Mouse (Mus musculus): ENCODE results near the gene Zfp36l2. TPM values are rescaled to one million over a fixed set of nuclear protein-coding genes. Genes with fewer than 3 reads are reported as not detected.
"Not testable (repeated sequence)": the region's sequence is repeated elsewhere in the genome, so short reads cannot be mapped to it uniquely, and the experiment has no call there.

Gene Zfp36l2
- polyA plus RNA-seq (2014; fragmentation: Nextera tagmentation; extraction: Ambion mirVana), result 8.5 and 9.6 TPM in 2 replicates

GRCm38 (mm10) chr17:84187727-84188373 lies at the start of gene Zfp36l2:
Gene Zfp36l2, minus strand, starts transcription at chr17:84187947.
- ATAC-seq (ENCODE audit: insufficient number of reproducible peaks, insufficient read depth, low FRiP score, low read depth), result peak; percentile 84
- Histone ChIP-seq H3K9me3 (ENCODE audit: control insufficient read depth, low read length) (no peaks in the 10 kb centered on the region), H3K36me3 (ENCODE audit: control insufficient read depth, insufficient read depth, low read length) (peaks cover 21% of the 10 kb centered on the region; the same call in 1 of the 2 replicates), H3K4me3 (ENCODE audit: control insufficient read depth in 1 of 2, insufficient read depth in 1 of 2, low read depth in 1 of 2, low read length in 2 of 2) (peak within 1 kb of the TSS; percentile 74 to 77), H3K27me3 (ENCODE audit: control insufficient read depth, insufficient read depth, low read length) (no peaks in the 10 kb centered on the region), H3K4me1 (ENCODE audit: control insufficient read depth in 2 of 2, insufficient read depth in 2 of 2, low read length in 2 of 2) (peaks cover 27 to 33% of the 10 kb centered on the region in 2 experiments), H3K4me2 (ENCODE audit: low read length) (peak within 1 kb of the TSS; percentile 96), H3K27ac (replicated peaks in 1 of 2; ENCODE audit: control insufficient read depth in 1 of 2, insufficient read depth in 1 of 2, low read depth in 2 of 2, low read length in 2 of 2) (peak within 1 kb of the TSS; percentile 96 to 99), H3K9ac (ENCODE audit: low read length) (peak within 1 kb of the TSS; percentile 93)
- under 1% methylated on average over 45 of the region's 76 CpGs for WGBS

GRCm38 (mm10) chr17:84236781-84237557 lies 49.2 kb upstream of the Zfp36l2 start:
- H3K27ac ChIP-seq (replicated peaks in 1 of 2; ENCODE audit: control insufficient read depth in 1 of 2, insufficient read depth in 1 of 2, low read depth in 2 of 2, low read length in 2 of 2), result peak overlapping the region in 1 of 2 experiments; percentile 34; a peak in 2 of 4 replicates
- no peak overlapping the region for H3K4me2 ChIP-seq (ENCODE audit: low read length)
- no peaks in the 10 kb centered on the region for H3K36me3 ChIP-seq (ENCODE audit: control insufficient read depth, insufficient read depth, low read length)
- peaks cover 6 to 15% of the 10 kb centered on the region in 2 experiments for H3K4me1 ChIP-seq (ENCODE audit: control insufficient read depth in 2 of 2, insufficient read depth in 2 of 2, low read length in 2 of 2)
- no peaks in the 10 kb centered on the region for H3K27me3 ChIP-seq (ENCODE audit: control insufficient read depth, insufficient read depth, low read length)
- no peak for ATAC-seq (ENCODE audit: insufficient number of reproducible peaks, insufficient read depth, low FRiP score, low read depth)
- H3K4me3 ChIP-seq (ENCODE audit: control insufficient read depth in 1 of 2, insufficient read depth in 1 of 2, low read depth in 1 of 2, low read length in 2 of 2), result no peak overlapping the region
- 40% methylated on average over 7 of the region's 7 CpGs for WGBS
- no peaks in the 10 kb centered on the region for H3K9me3 ChIP-seq (ENCODE audit: control insufficient read depth, low read length)
- H3K9ac ChIP-seq (ENCODE audit: low read length), result no peak overlapping the region; the same call in 1 of the 2 replicates

GRCm38 (mm10) chr17:84235399-84235928 lies 47.7 kb upstream of the Zfp36l2 start:
- H3K4me1 ChIP-seq (ENCODE audit: control insufficient read depth in 2 of 2, insufficient read depth in 2 of 2, low read length in 2 of 2), result peaks cover 6 to 15% of the 10 kb centered on the region in 2 experiments
- ATAC-seq (ENCODE audit: insufficient number of reproducible peaks, insufficient read depth, low FRiP score, low read depth), result no peak
- no peak overlapping the region for H3K4me3 ChIP-seq (ENCODE audit: control insufficient read depth in 1 of 2, insufficient read depth in 1 of 2, low read depth in 1 of 2, low read length in 2 of 2)
- no peaks in the 10 kb centered on the region for H3K9me3 ChIP-seq (ENCODE audit: control insufficient read depth, low read length)
- no peak overlapping the region for H3K4me2 ChIP-seq (ENCODE audit: low read length)
- H3K36me3 ChIP-seq (ENCODE audit: control insufficient read depth, insufficient read depth, low read length), result peaks cover 3% of the 10 kb centered on the region; the same call in 1 of the 2 replicates
- no peaks in the 10 kb centered on the region for H3K27me3 ChIP-seq (ENCODE audit: control insufficient read depth, insufficient read depth, low read length)
- H3K27ac ChIP-seq (replicated peaks in 1 of 2; ENCODE audit: control insufficient read depth in 1 of 2, insufficient read depth in 1 of 2, low read depth in 2 of 2, low read length in 2 of 2), result no peak overlapping the region
- H3K9ac ChIP-seq (ENCODE audit: low read length), result no peak overlapping the region
- WGBS, result 84% methylated on average over 4 of the region's 4 CpGs

- ATAC-seq (ENCODE audit: insufficient number of reproducible peaks, insufficient read depth, low FRiP score, low read depth); H3K9me3 ChIP-seq (ENCODE audit: control insufficient read depth, low read length); H3K4me2 ChIP-seq (ENCODE audit: low read length); H3K27ac ChIP-seq (replicated peaks in 1 of 2; ENCODE audit: control insufficient read depth in 1 of 2, insufficient read depth in 1 of 2, low read depth in 2 of 2, low read length in 2 of 2); H3K9ac ChIP-seq (ENCODE audit: low read length); H3K4me3 ChIP-seq (ENCODE audit: control insufficient read depth in 1 of 2, insufficient read depth in 1 of 2, low read depth in 1 of 2, low read length in 2 of 2); H3K36me3 ChIP-seq (ENCODE audit: control insufficient read depth, insufficient read depth, low read length); H3K27me3 ChIP-seq (ENCODE audit: control insufficient read depth, insufficient read depth, low read length): not testable (repeated sequence)
- WGBS, result no CpG with 5 or more reads among the region's 4 CpGs
- H3K4me1 ChIP-seq (ENCODE audit: control insufficient read depth in 2 of 2, insufficient read depth in 2 of 2, low read length in 2 of 2), result peaks cover 6 to 15% of the 10 kb centered on the region in 2 experiments
These were observed 47.0 kb upstream of the Zfp36l2 start for GRCm38 (mm10) chr17:84234785-84235184.

GRCm38 (mm10) chr17:84233758-84234157 lies 46.0 kb upstream of the Zfp36l2 start:
- Histone ChIP-seq H3K4me2 (ENCODE audit: low read length) (no peak overlapping the region), H3K4me1 (ENCODE audit: control insufficient read depth in 2 of 2, insufficient read depth in 2 of 2, low read length in 2 of 2) (peaks cover 6 to 15% of the 10 kb centered on the region in 2 experiments), H3K4me3 (ENCODE audit: control insufficient read depth in 1 of 2, insufficient read depth in 1 of 2, low read depth in 1 of 2, low read length in 2 of 2) (no peak overlapping the region), H3K27ac (replicated peaks in 1 of 2; ENCODE audit: control insufficient read depth in 1 of 2, insufficient read depth in 1 of 2, low read depth in 2 of 2, low read length in 2 of 2) (no peak overlapping the region), H3K36me3 (ENCODE audit: control insufficient read depth, insufficient read depth, low read length) (peaks cover 18% of the 10 kb centered on the region), H3K9ac (ENCODE audit: low read length) (no peak overlapping the region), H3K9me3 (ENCODE audit: control insufficient read depth, low read length) (no peaks in the 10 kb centered on the region), H3K27me3 (ENCODE audit: control insufficient read depth, insufficient read depth, low read length) (no peaks in the 10 kb centered on the region)
- 88% methylated on average over 2 of the region's 2 CpGs for WGBS
- ATAC-seq (ENCODE audit: insufficient number of reproducible peaks, insufficient read depth, low FRiP score, low read depth), result no peak

- no peak for ATAC-seq (ENCODE audit: insufficient number of reproducible peaks, insufficient read depth, low FRiP score, low read depth)
- Histone ChIP-seq H3K27ac (replicated peaks in 1 of 2; ENCODE audit: control insufficient read depth in 1 of 2, insufficient read depth in 1 of 2, low read depth in 2 of 2, low read length in 2 of 2) (no peak overlapping the region), H3K4me3 (ENCODE audit: control insufficient read depth in 1 of 2, insufficient read depth in 1 of 2, low read depth in 1 of 2, low read length in 2 of 2) (no peak overlapping the region), H3K9ac (ENCODE audit: low read length) (no peak overlapping the region), H3K27me3 (ENCODE audit: control insufficient read depth, insufficient read depth, low read length) (no peaks in the 10 kb centered on the region), H3K36me3 (ENCODE audit: control insufficient read depth, insufficient read depth, low read length) (peaks cover 26% of the 10 kb centered on the region), H3K9me3 (ENCODE audit: control insufficient read depth, low read length) (no peaks in the 10 kb centered on the region), H3K4me2 (ENCODE audit: low read length) (no peak overlapping the region), H3K4me1 (ENCODE audit: control insufficient read depth in 2 of 2, insufficient read depth in 2 of 2, low read length in 2 of 2) (peaks cover 6 to 8% of the 10 kb centered on the region in 2 experiments)
- WGBS, result 84% methylated on average over 2 of the region's 2 CpGs
These were observed 43.6 kb upstream of the Zfp36l2 start for GRCm38 (mm10) chr17:84231361-84231760.

GRCm38 (mm10) chr17:84228223-84228622 lies 40.5 kb upstream of the Zfp36l2 start:
- Histone ChIP-seq H3K4me1 (ENCODE audit: control insufficient read depth in 2 of 2, insufficient read depth in 2 of 2, low read length in 2 of 2) (peaks cover 8 to 11% of the 10 kb centered on the region in 2 experiments), H3K4me3 (ENCODE audit: control insufficient read depth in 1 of 2, insufficient read depth in 1 of 2, low read depth in 1 of 2, low read length in 2 of 2) (no peak overlapping the region), H3K9me3 (ENCODE audit: control insufficient read depth, low read length) (no peaks in the 10 kb centered on the region), H3K27ac (replicated peaks in 1 of 2; ENCODE audit: control insufficient read depth in 1 of 2, insufficient read depth in 1 of 2, low read depth in 2 of 2, low read length in 2 of 2) (no peak overlapping the region), H3K27me3 (ENCODE audit: control insufficient read depth, insufficient read depth, low read length) (no peaks in the 10 kb centered on the region), H3K36me3 (ENCODE audit: control insufficient read depth, insufficient read depth, low read length) (peaks cover 40% of the 10 kb centered on the region), H3K4me2 (ENCODE audit: low read length) (no peak overlapping the region), H3K9ac (ENCODE audit: low read length) (no peak overlapping the region)
- no peak for ATAC-seq (ENCODE audit: insufficient number of reproducible peaks, insufficient read depth, low FRiP score, low read depth)
- WGBS, result 84% methylated on average over 2 of the region's 2 CpGs

Measured in heart, embryonic 14.5 days (tissue).